Mouse (Mus musculus): ENCODE measurements around the gene Oxld1. TPM values are rescaled to one million over a fixed set of nuclear protein-coding genes. Genes with fewer than 3 reads are reported as not detected.
A peak's percentile ranks its signal among the peaks of the same experiment; 100 is the strongest.

The Oxld1 gene
- total and polyA plus RNA-seq, 3 experiments: 10.4 to 31.4 (median 20.3) TPM

DNA sequence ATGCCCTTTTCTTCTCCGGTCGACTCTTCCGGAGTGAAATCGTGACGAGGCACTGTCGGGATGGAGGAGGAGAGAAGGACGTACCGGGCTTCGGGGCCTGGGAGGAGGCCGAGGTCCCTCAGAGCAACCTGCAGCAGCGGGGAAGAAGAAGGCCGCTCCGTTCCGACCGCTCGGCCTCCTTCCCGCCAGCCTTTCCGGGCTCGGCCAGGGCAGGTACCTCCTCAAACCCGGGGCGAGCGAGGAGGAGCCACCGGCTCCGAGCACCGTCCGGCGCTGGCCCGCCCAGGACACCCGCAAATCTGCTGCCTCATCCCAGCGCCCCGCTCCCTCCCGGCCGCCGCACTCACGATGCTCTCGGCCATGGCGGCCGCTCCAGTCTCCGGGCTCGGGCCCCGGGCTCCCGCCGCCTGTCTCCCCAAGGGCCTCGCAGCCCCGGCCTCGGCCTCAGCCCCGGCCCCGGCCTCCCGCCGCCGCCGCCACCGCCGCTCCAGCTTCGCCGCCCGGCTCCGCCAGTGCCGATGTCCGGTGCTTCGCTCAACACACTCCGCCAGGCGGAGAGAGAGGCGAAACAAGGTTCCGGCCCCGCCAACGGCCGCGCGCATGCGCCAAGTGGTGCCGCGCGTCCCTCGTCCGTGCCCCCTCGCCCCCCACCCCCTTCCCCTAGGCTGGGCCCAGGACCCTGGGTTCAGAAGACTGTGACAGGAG, 20.6 kb downstream of the Oxld1 start, which contains the start of gene Nploc4 (continued):
- TF ChIP-seq EP300 (IDR thresholded peaks at IDR 0.05; ENCODE audit: low read length) (no peak), HCFC1 (IDR thresholded peaks at IDR 0.05; ENCODE audit: low read depth, low read length) (peak; percentile 86), SIN3A (IDR thresholded peaks at IDR 0.05; ENCODE audit: low read length) (peak; percentile 91), RCOR1 (conservative IDR thresholded peaks at IDR 0.05; ENCODE audit: low read depth, low read length) (peak; percentile 75; the same call in 1 of the 2 replicates), ZNF384 (IDR thresholded peaks at IDR 0.05; ENCODE audit: low read depth, low read length) (no peak), ETS1 (conservative IDR thresholded peaks at IDR 0.05; ENCODE audit: low read depth, low read length) (peak; percentile 34), E2F4 (IDR thresholded peaks at IDR 0.05; ENCODE audit: insufficient replicate concordance, low read depth, low read length) (0 out of 2 replicates have a peak, but pooled peaks have one; percentile 26), USF1 (IDR thresholded peaks at IDR 0.05; ENCODE audit: low read depth, low read length) (no peak), GABPA (IDR thresholded peaks at IDR 0.05; ENCODE audit: insufficient replicate concordance, low read depth, low read length) (peak; percentile 25; the same call in 1 of the 2 replicates), MAFK (IDR thresholded peaks at IDR 0.05; ENCODE audit: insufficient replicate concordance, low read length) (no peak; the same call in 1 of the 2 replicates), NELFE (IDR thresholded peaks at IDR 0.05; ENCODE audit: low read depth, low read length) (peak; percentile 95), SMC3 (IDR thresholded peaks at IDR 0.05; ENCODE audit: low read depth, low read length) (no peak)

- H3K4me2 ChIP-seq (ENCODE audit: insufficient read depth, low read depth, poor library complexity, severe bottlenecking): peak overlapping the region; percentile 21; the same call in 1 of the 2 replicates
- in situ Hi-C loops (cut with MboI; ENCODE audit: low pct_ligation_motif_present, low pct_unique_long_range_greater_than_20kb, low sequenced_read_pairs) (no loop called here), dilution Hi-C loops (cut with MboI; ENCODE audit: extremely low pct_ligation_motif_present, extremely low pct_unique_long_range_greater_than_20kb, low sequenced_read_pairs) (no loop called here)
- H3K27ac ChIP-seq (ENCODE audit: insufficient read depth, low read depth): peak overlapping the region; percentile 68
- H3K36me3 ChIP-seq (replicated peaks in 1 of 2; ENCODE audit: control insufficient read depth in 1 of 2, insufficient read depth in 1 of 2, low read length in 1 of 2): peaks cover 79 to 94% of the 10 kb centered on the region in 2 experiments
- H3K4me3 ChIP-seq (replicated peaks in 1 of 3; ENCODE audit: low read depth in 2 of 3, low read length in 2 of 3, poor library complexity in 1 of 3): no peak overlapping the region
- no peaks in the 10 kb centered on the region for H3K9me3 ChIP-seq (replicated peaks; ENCODE audit: low read length)
- peaks cover 25% of the 10 kb centered on the region for H3K79me2 ChIP-seq (replicated peaks; ENCODE audit: control insufficient read depth, extremely low read depth, insufficient read depth, poor library complexity, severe bottlenecking)
- DNase-seq (ENCODE audit: extremely low read depth): peak; percentile 22
- no peaks in the 10 kb centered on the region for H3K27me3 ChIP-seq (replicated peaks)
- TF ChIP-seq PAX5 (IDR thresholded peaks at IDR 0.05; ENCODE audit: low read length) (no peak), ETS1 (conservative IDR thresholded peaks at IDR 0.05; ENCODE audit: low read depth, low read length) (peak; percentile 41), CHD2 (IDR thresholded peaks at IDR 0.05; ENCODE audit: low read length) (no peak), NRF1 (IDR thresholded peaks at IDR 0.05; ENCODE audit: low read depth, low read length) (no peak), BHLHE40 (IDR thresholded peaks at IDR 0.05; ENCODE audit: low read depth, low read length) (peak; percentile 90), TBP (conservative IDR thresholded peaks at IDR 0.05; ENCODE audit: low read depth, low read length) (no peak), EP300 (IDR thresholded peaks at IDR 0.05; ENCODE audit: low read length) (0 out of 2 replicates have a peak, but pooled peaks have one; percentile 12), ZNF384 (IDR thresholded peaks at IDR 0.05; ENCODE audit: low read depth, low read length) (peak; percentile 61; the same call in 1 of the 2 replicates), RCOR1 (conservative IDR thresholded peaks at IDR 0.05; ENCODE audit: low read depth, low read length) (no peak), E2F4 (IDR thresholded peaks at IDR 0.05; ENCODE audit: insufficient replicate concordance, low read depth, low read length) (no peak), MYC (IDR thresholded peaks at IDR 0.05; ENCODE audit: low read depth, low read length) (peak; percentile 20; the same call in 1 of the 2 replicates), USF2 (conservative IDR thresholded peaks at IDR 0.05; ENCODE audit: low read depth, low read length) (no peak), JUND (conservative IDR thresholded peaks at IDR 0.05; ENCODE audit: low read depth, low read length) (no peak), JUN (IDR thresholded peaks at IDR 0.05; ENCODE audit: insufficient read depth, low read depth, low read length) (no peak), MXI1 (IDR thresholded peaks at IDR 0.05; ENCODE audit: low read depth, low read length) (peak; percentile 55), ZKSCAN1 (IDR thresholded peaks at IDR 0.05; ENCODE audit: borderline replicate concordance, low read depth, low read length) (no peak), MAZ (IDR thresholded peaks at IDR 0.05; ENCODE audit: low read depth, low read length) (no peak), GABPA (IDR thresholded peaks at IDR 0.05; ENCODE audit: insufficient replicate concordance, low read depth, low read length) (no peak), ELF1 (IDR thresholded peaks at IDR 0.05; ENCODE audit: low read depth, low read length) (no peak), SMC3 (IDR thresholded peaks at IDR 0.05; ENCODE audit: low read depth, low read length) (no peak), TCF12 (IDR thresholded peaks at IDR 0.05; ENCODE audit: low read depth, low read length) (no peak), IRF4 (IDR thresholded peaks at IDR 0.05; ENCODE audit: low read depth, low read length) (peak; percentile 83), POLR2AphosphoS2 (IDR thresholded peaks at IDR 0.05; ENCODE audit: low read depth, low read length) (no peak), UBTF (IDR thresholded peaks at IDR 0.05; ENCODE audit: low read depth, low read length) (no peak), MEF2A (IDR thresholded peaks at IDR 0.05; ENCODE audit: borderline replicate concordance, low read depth, low read length) (no peak), HCFC1 (IDR thresholded peaks at IDR 0.05; ENCODE audit: low read depth, low read length) (no peak)
- H3K4me1 ChIP-seq (ENCODE audit: control insufficient read depth in 1 of 2, insufficient read depth in 2 of 2): peaks cover 4 to 14% of the 10 kb centered on the region in 2 experiments; a peak in 3 of 4 replicates
- H3K9ac ChIP-seq (ENCODE audit: insufficient read depth, low read depth): no peak overlapping the region
These were observed 31.1 kb downstream of the Oxld1 start for GRCm38 (mm10) chr11:120426727-120427126.

Data from CH12.LX (cell line).